Mouse (Mus musculus): ENCODE results near the gene Nudt7. TPM values are rescaled to one million over a fixed set of nuclear protein-coding genes. Genes with fewer than 3 reads are reported as not detected.

Gene Nudt7
- total RNA-seq, 2 experiments from 2014 or later = 3.3 to 15.2 TPM

- no peak for ATAC-seq (replicated peaks; ENCODE audit: low FRiP score, poor library complexity, severe bottlenecking)
These were observed 7.1 kb downstream of the Nudt7 start for GRCm38 (mm10) chr8:114140437-114140836.

GRCm38 (mm10) chr8:114142199-114142598 is 8.8 kb downstream of the Nudt7 start:
- ATAC-seq (replicated peaks; ENCODE audit: low FRiP score, poor library complexity, severe bottlenecking) = no peak

- ATAC-seq (replicated peaks; ENCODE audit: low FRiP score, poor library complexity, severe bottlenecking) = no peak
These were observed 10.4 kb downstream of the Nudt7 start for GRCm38 (mm10) chr8:114143645-114144290.

- no peak for ATAC-seq (replicated peaks; ENCODE audit: low FRiP score, poor library complexity, severe bottlenecking)
These were observed 20.1 kb downstream of the Nudt7 start for GRCm38 (mm10) chr8:114153311-114154045.

- no peak for ATAC-seq (replicated peaks; ENCODE audit: low FRiP score, poor library complexity, severe bottlenecking)
These were observed 25.2 kb downstream of the Nudt7 start for GRCm38 (mm10) chr8:114158586-114158985.

- no peak for ATAC-seq (replicated peaks; ENCODE audit: low FRiP score, poor library complexity, severe bottlenecking)
These were observed 26.3 kb downstream of the Nudt7 start for GRCm38 (mm10) chr8:114159666-114160065.

- ATAC-seq (replicated peaks; ENCODE audit: low FRiP score, poor library complexity, severe bottlenecking) = no peak
These were observed 30.5 kb downstream of the Nudt7 start for GRCm38 (mm10) chr8:114163871-114164270.

GRCm38 (mm10) chr8:114164444-114165096 is 31.2 kb downstream of the Nudt7 start:
- ATAC-seq (replicated peaks; ENCODE audit: low FRiP score, poor library complexity, severe bottlenecking) = no peak

- ATAC-seq (replicated peaks; ENCODE audit: low FRiP score, poor library complexity, severe bottlenecking) = no peak
These were observed 32.4 kb downstream of the Nudt7 start for GRCm38 (mm10) chr8:114165741-114166140.

GRCm38 (mm10) chr8:114176721-114177120 is 43.4 kb downstream of the Nudt7 start:
- no peak for ATAC-seq (replicated peaks; ENCODE audit: low FRiP score, poor library complexity, severe bottlenecking)

- no peak for ATAC-seq (replicated peaks; ENCODE audit: low FRiP score, poor library complexity, severe bottlenecking)
These were observed 60.0 kb downstream of the Nudt7 start for GRCm38 (mm10) chr8:114193334-114193733.

- ATAC-seq (replicated peaks; ENCODE audit: low FRiP score, poor library complexity, severe bottlenecking) = no peak
These were observed 65.6 kb downstream of the Nudt7 start for GRCm38 (mm10) chr8:114198990-114199389.

Other genes with a start within 250 kb of the Nudt7 start
- gene Vat1l, start 72.1 kb downstream of the Nudt7 start, total RNA-seq (2015; ENCODE audit: low replicate concordance) = not detected in 2 replicates
- gene Vat1l, start 72.1 kb downstream of the Nudt7 start, total RNA-seq (2017; ENCODE audit: low replicate concordance) = not detected in 2 replicates

Data from erythroblast, adult 5-6 weeks (primary cell).